Mouse (Mus musculus) small intestine, adult 2 months (tissue): ENCODE data around the gene Gadd45g. TPM values are rescaled to one million over a fixed set of nuclear protein-coding genes. Genes with fewer than 3 reads are reported as not detected.

Source experiments
- H3K27ac ChIP-seq: fragments of 200-500 bp; 2 replicates; pipeline ENCODE4 v1.5.1; 2012; ENCODE audit warnings: low read depth, low read length, control low read depth, inconsistent platforms; ENCODE audit not compliant: insufficient read depth
- H3K27me3 ChIP-seq: fragments of 200-500 bp; 2 replicates; pipeline ENCODE4 v1.6.1; 2012; ENCODE audit warnings: mild to moderate bottlenecking, moderate library complexity, low read length, inconsistent platforms; ENCODE audit not compliant: control insufficient read depth, insufficient read depth
- H3K36me3 ChIP-seq: fragments of 200-500 bp; 2 replicates; pipeline ENCODE4 v1.6.1; 2012; ENCODE audit warnings: mild to moderate bottlenecking, low read length, control low read depth, inconsistent platforms; ENCODE audit not compliant: control insufficient read depth, insufficient read depth
- H3K4me1 ChIP-seq: fragments of 200-500 bp; 2 replicates; pipeline ENCODE4 v1.6.1; 2012; ENCODE audit warnings: low read length, inconsistent platforms, mixed read lengths; ENCODE audit not compliant: control insufficient read depth, insufficient read depth, insufficient read length
- H3K4me3 ChIP-seq: fragments of 200-500 bp; 2 replicates; pipeline ENCODE4 v1.5.1; 2012; ENCODE audit warnings: low read depth, mild to moderate bottlenecking, control low read depth, inconsistent platforms, low read length, moderate library complexity
- CTCF ChIP-seq: fragments of 200-500 bp; IDR thresholded peaks from 2 replicates; pipeline ENCODE4 v1.5.1; 2012; ENCODE audit warnings: low read depth, mild to moderate bottlenecking, control low read depth, inconsistent platforms, low read length, moderate library complexity, mixed read lengths; ENCODE audit not compliant: insufficient replicate concordance, insufficient read length; ENCODE audit errors: extremely low read depth
- POLR2A ChIP-seq: fragments of 200-500 bp; IDR thresholded peaks from 2 replicates; pipeline ENCODE4 v1.6.1; 2012; ENCODE audit warnings: low read depth, mild to moderate bottlenecking, control low read depth, inconsistent platforms, low read length, moderate library complexity
- WGBS: fragments of 180-500 bp; shearing (Covaris S2); methylation state at CpG from one replicate; pipeline ENCODE4 v1.1.7; 2018; 5-methylcytosine and 5-hydroxymethylcytosine counted together
- polyA plus RNA-seq: library from polyadenylated mRNA; depleted of rRNA; stranded (reverse); fragments of >200 nt; gene quantifications from 2 replicates; pipeline ENCODE4 v1.2.3, GENCODE M21; 2012

The Gadd45g gene
- polyA plus RNA-seq, 1 experiment, result 42.2 TPM

DNA sequence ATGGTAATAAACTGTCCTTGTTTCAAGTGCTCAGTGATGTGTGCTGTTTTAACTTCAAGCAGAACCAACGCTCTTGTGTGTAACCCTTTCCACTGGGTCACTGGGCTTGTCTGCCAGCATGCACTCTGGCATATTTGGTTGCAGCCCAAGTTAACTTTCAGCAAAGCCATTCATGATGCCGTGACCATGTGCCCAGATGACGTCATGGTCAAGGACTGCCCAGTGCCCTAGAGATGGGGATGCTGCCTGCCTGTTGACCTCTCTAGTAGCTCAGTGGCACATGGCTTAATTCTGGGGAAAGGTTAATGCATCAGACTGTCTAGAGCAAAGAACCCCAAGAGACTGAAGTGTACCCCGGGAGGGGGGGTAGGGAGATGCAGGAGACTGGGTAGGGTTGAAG, 24.7 kb downstream of the Gadd45g start:
- 97% methylated on average over 4 of the region's 4 CpGs for WGBS
- Histone ChIP-seq H3K27me3 (no peaks in the 10 kb centered on the region), H3K27ac (no peak overlapping the region), H3K4me1 (peaks cover 22% of the 10 kb centered on the region), H3K4me3 (no peak overlapping the region), H3K36me3 (no peaks in the 10 kb centered on the region)
- no peak for TF ChIP-seq POLR2A
- TF ChIP-seq CTCF, result no peak

DNA sequence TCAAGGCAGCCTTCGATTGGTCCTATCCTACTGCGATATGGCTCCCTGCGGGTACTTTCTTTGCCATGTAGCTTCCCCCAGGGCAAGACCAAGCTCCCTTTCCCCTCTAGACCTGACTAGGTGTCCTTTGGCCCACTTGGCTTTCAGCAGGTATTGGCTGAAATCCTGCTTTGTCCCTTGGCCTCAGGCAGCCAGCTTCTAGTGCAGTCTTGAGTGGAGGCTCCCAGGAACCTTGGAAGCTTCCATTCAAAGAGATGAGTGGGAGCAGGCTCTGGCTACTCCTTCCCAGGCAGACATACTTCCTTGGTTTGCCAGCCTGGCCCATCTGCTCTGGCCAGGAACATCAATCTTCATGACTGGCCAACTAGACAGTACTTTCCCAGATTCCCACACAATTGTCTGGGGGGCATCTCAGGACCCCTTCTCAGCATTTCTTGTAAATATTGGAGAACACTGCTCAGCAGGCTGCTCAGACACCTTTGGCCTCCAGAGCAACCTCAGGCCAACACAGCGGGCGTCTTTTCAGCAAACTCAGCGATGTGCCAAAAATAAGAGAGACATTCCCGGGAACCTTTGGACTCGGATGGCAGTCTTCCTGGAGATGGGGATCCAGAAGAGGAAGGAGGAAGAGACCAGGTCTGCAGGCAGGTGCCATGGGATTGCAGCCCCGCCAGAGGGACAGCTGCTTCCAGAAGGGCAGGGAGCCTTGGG, 25.9 kb downstream of the Gadd45g start:
- peak overlapping the region; percentile 73 for H3K27ac ChIP-seq
- 48% methylated on average over 9 of the region's 9 CpGs for WGBS

DNA sequence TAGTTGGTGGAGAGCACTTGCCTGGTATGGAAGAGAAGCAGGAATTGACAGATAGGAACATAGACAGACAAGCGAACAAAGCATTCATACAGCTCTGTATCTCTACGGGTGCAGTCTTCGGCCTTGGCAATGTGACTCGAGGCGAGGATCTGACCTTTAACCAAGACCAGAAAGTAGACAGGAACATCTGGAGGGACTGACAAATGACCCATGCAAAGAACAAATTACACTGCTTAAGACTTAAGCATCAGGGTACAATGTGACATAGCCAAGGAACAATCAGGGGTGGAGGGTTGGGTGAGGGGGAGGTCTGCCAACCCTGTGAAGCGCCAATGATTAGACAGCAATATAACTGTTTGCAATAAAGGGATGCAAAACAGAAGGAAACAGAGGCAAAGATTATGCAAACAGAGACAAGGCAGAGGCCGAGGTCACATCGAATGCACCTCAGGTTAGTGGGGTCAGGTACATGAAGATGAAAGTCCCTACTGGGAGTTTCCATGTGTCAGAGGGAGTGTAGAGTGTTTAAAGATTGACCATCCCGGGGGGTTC, 26.6 kb downstream of the Gadd45g start:
- Histone ChIP-seq H3K27ac (peak overlapping the region; percentile 73), H3K4me3 (no peak overlapping the region), H3K4me1 (peaks cover 22% of the 10 kb centered on the region), H3K27me3 (no peaks in the 10 kb centered on the region), H3K36me3 (no peaks in the 10 kb centered on the region)
- TF ChIP-seq POLR2A, result no peak
- no peak for TF ChIP-seq CTCF
- 43% methylated on average over 9 of the region's 9 CpGs for WGBS

More for the DNA sequence above, 25.9 kb downstream of the Gadd45g start:
- H3K4me3 ChIP-seq, result no peak overlapping the region
- no peaks in the 10 kb centered on the region for H3K36me3 ChIP-seq
- H3K27me3 ChIP-seq, result no peaks in the 10 kb centered on the region
- peaks cover 22% of the 10 kb centered on the region for H3K4me1 ChIP-seq
- TF ChIP-seq POLR2A (no peak), CTCF (no peak)

- no peaks in the 10 kb centered on the region for H3K36me3 ChIP-seq
- no peak for TF ChIP-seq POLR2A
- H3K27ac ChIP-seq, result no peak overlapping the region
Measured at GRCm38 (mm10) chr13:51873786-51874185, 27.3 kb downstream of the Gadd45g start.

DNA sequence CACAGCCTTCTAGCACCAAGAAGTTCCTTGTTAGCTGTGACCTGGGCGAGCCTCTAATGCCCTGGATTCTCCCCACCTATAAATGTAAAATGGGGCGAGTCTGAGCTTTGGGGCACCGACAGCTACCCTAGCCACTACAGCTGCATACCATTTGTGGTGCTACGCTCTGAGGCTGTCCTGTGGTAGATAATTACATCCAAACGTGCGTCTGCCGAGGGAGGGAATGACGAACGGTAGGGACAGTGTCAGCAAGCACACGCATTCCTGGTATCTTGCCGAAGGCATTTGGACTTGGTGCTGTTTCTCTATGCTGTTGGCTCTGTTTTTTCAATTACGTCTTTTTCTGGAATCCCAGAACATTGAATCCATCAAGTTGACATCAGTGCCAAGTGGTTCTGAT, 29.7 kb downstream of the Gadd45g start:
- 86% methylated on average over 12 of the region's 12 CpGs for WGBS

More at GRCm38 (mm10) chr13:51873786-51874185, 27.3 kb downstream of the Gadd45g start:
- Histone ChIP-seq H3K4me3 (no peak overlapping the region), H3K27me3 (no peaks in the 10 kb centered on the region), H3K4me1 (peaks cover 22% of the 10 kb centered on the region)
- WGBS, result 94% methylated on average over 5 of the region's 5 CpGs

DNA sequence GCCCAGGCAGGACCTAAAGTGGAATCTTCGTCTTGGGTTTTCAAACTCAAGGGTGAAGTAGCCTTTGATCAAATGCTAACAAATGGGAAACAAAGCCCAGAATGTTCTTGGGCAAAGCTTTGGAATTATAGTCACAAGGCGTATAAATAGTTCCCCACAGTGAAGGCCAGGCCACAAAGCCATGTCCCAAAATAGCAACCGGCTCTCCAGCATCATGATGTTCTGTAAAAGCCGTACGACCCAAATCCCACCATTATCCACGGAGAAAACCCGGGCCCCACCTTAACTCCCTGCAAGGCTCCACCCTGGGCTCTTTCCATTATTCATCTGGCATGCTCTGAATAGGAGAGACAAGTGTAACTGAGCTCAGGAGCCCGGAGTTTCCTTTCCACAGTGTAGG, 32.3 kb downstream of the Gadd45g start:
- 76% methylated on average over 8 of the region's 8 CpGs for WGBS
- Histone ChIP-seq H3K4me3 (no peak overlapping the region), H3K27me3 (no peaks in the 10 kb centered on the region), H3K36me3 (no peaks in the 10 kb centered on the region), H3K4me1 (peaks cover 10% of the 10 kb centered on the region), H3K27ac (no peak overlapping the region)
- no peak for TF ChIP-seq POLR2A
- no peak for TF ChIP-seq CTCF

More for the DNA sequence above, 29.7 kb downstream of the Gadd45g start:
- no peaks in the 10 kb centered on the region for H3K36me3 ChIP-seq
- H3K27me3 ChIP-seq, result no peaks in the 10 kb centered on the region
- no peak overlapping the region for H3K27ac ChIP-seq
- no peak overlapping the region for H3K4me3 ChIP-seq
- H3K4me1 ChIP-seq, result peaks cover 19% of the 10 kb centered on the region
- TF ChIP-seq CTCF (no peak), POLR2A (no peak)

DNA sequence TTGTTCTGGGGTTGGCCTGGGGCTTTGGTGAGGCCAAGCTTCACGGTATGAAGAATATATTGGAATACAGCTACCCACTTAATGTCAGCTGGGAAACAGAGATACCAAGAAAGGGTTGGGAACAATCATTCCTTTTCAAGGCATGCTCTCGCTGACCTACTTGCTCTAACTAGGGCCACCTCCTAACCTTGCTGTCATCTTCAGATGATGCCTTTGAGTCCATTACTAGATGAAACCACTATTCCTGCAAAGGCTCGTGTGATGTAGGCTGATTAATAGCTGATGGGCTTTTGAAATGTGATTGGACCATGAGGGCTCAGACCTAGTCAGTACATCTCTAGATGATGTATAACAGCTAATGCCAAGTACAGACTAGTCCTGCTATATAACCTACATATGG, 33.1 kb downstream of the Gadd45g start:
- H3K4me3 ChIP-seq, result no peak overlapping the region
- H3K27ac ChIP-seq, result no peak overlapping the region
- TF ChIP-seq CTCF (no peak), POLR2A (no peak)
- no peaks in the 10 kb centered on the region for H3K36me3 ChIP-seq
- WGBS, result 89% methylated on average over 3 of the region's 3 CpGs
- peaks cover 10% of the 10 kb centered on the region for H3K4me1 ChIP-seq
- H3K27me3 ChIP-seq, result no peaks in the 10 kb centered on the region
